Mouse (Mus musculus): ENCODE results near the gene Hoxb9.
A peak's percentile ranks its signal among the peaks of the same experiment; 100 is the strongest.

GRCm38 (mm10) chr11:96292565-96293301 is 21.5 kb downstream of the Hoxb9 start:
- TF ChIP-seq CTCF (conservative IDR thresholded peaks at IDR 0.05 in 1 of 2, IDR thresholded peaks at IDR 0.05 in 1 of 2; ENCODE audit: low read depth in 2 of 2, low read length in 2 of 2) (no peak), ZC3H11A (IDR thresholded peaks at IDR 0.05; ENCODE audit: low read depth, low read length) (no peak), PAX5 (IDR thresholded peaks at IDR 0.05; ENCODE audit: low read length) (no peak), UBTF (IDR thresholded peaks at IDR 0.05; ENCODE audit: low read depth, low read length) (no peak), EP300 (IDR thresholded peaks at IDR 0.05; ENCODE audit: low read length) (peak; percentile 39), CHD2 (IDR thresholded peaks at IDR 0.05; ENCODE audit: low read length) (no peak), KAT2A (IDR thresholded peaks at IDR 0.05; ENCODE audit: insufficient replicate concordance, low read length) (no peak)
